Mouse (Mus musculus) hindbrain, embryonic 11.5 days (tissue): ENCODE measurements around the gene Racgap1. TPM values are rescaled to one million over a fixed set of nuclear protein-coding genes. Genes with fewer than 3 reads are reported as not detected.

Source experiments
- ATAC-seq: fragments of 200-750 bp; cut with Nextera tagmentation; 2 replicates; pipeline ENCODE4 v1.8.0; 2017; ENCODE audit warnings: mild to moderate bottlenecking, moderate TSS enrichment, moderate library complexity; ENCODE audit not compliant: low FRiP score
- DNase-seq: peaks from one replicate; pipeline ENCODE4 v3.0.0-alpha.2; 2015; ENCODE audit warnings: low spot score
- H3K27ac ChIP-seq: fragments of 300-500 bp; sonication (generic); 2 replicates; pipeline ENCODE4 v1.5.1; 2014; ENCODE audit warnings: mild to moderate bottlenecking, low read depth, low read length
- H3K27me3 ChIP-seq: fragments of 300-500 bp; sonication (generic); 2 replicates; pipeline ENCODE4 v1.6.1; 2014; ENCODE audit warnings: mild to moderate bottlenecking, low read length, moderate library complexity, mixed read lengths; ENCODE audit not compliant: control insufficient read depth, insufficient read depth
- H3K36me3 ChIP-seq: fragments of 300-500 bp; sonication (generic); 2 replicates; pipeline ENCODE4 v1.6.1; 2014; ENCODE audit warnings: mild to moderate bottlenecking, low read length, moderate library complexity, mixed read lengths; ENCODE audit not compliant: control insufficient read depth, insufficient read depth
- H3K4me1 ChIP-seq: fragments of 300-500 bp; sonication (generic); replicated peaks from 2 replicates; pipeline ENCODE4 v1.6.1; 2014; ENCODE audit warnings: low read length, mixed read lengths; ENCODE audit not compliant: control insufficient read depth, insufficient read depth
- H3K4me2 ChIP-seq: fragments of 300-500 bp; sonication (generic); replicated peaks from 2 replicates; pipeline ENCODE4 v1.6.1; 2014; ENCODE audit warnings: mild to moderate bottlenecking, low read depth, low read length
- H3K4me3 ChIP-seq: fragments of 300-500 bp; sonication (generic); 2 replicates; pipeline ENCODE4 v1.5.1; 2014; ENCODE audit warnings: low read depth, low read length
- H3K9ac ChIP-seq: fragments of 300-500 bp; sonication (generic); 2 replicates; pipeline ENCODE4 v1.6.1; 2014; ENCODE audit warnings: low read depth, low read length
- H3K9me3 ChIP-seq: fragments of 300-500 bp; sonication (generic); 2 replicates; pipeline ENCODE4 v1.6.1; 2016; ENCODE audit warnings: low read length; ENCODE audit not compliant: control insufficient read depth
- WGBS: fragments of 180-500 bp; shearing (Covaris S2); extraction: QIAGEN DNeasy Blood & Tissue Kit; methylation state at CpG from one replicate; pipeline ENCODE4 v1.1.7; 2014; 5-methylcytosine and 5-hydroxymethylcytosine counted together
- polyA plus RNA-seq: library from polyadenylated mRNA; unstranded; fragments of >200 nt; fragmentation: Nextera tagmentation; extraction: Ambion mirVana; gene quantifications from 2 replicates; pipeline ENCODE4 v1.2.1, GENCODE M21; 2014

The Racgap1 gene
- polyA plus RNA-seq, 1 experiment from 2014 or later: 161 TPM

DNA sequence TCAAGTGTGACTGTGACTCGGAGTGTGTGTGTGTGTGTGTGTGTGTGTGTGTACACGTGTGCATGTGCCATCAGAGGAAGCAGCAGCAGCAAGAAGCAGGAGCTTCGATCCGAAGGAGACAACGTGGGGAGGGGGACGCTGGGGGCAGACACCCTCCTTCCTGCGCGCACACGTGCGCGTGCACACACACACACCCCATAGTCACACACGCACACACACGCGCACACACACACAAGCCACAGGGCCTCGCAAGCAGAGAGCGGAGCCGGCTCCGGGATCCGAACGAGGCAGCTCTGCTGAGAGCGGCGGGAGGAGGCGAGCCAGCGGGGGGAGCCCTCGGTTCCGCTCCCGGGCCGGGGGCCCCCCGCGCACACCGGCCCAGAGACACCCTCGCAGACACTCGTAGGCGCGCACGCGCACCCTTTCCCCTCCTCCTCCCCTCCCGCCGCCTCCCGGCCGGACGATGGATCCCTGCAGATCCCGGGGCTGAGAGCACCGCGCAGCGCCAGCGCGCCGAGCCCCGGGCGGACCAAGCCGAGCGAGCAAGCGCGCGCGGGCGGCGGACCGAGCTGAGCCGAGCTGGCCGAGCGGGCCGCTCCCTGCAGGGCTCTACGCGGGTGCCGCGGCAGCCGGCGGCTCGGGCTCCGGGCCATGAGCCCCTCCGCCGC is 18.8 kb upstream of the Racgap1 start, which contains the start of gene Asic1:
Gene Asic1, plus strand, starts transcription at position 215 of the 668 bp plus-strand sequence.
- H3K27me3 ChIP-seq: peaks cover 16% of the 10 kb centered on the region

DNA sequence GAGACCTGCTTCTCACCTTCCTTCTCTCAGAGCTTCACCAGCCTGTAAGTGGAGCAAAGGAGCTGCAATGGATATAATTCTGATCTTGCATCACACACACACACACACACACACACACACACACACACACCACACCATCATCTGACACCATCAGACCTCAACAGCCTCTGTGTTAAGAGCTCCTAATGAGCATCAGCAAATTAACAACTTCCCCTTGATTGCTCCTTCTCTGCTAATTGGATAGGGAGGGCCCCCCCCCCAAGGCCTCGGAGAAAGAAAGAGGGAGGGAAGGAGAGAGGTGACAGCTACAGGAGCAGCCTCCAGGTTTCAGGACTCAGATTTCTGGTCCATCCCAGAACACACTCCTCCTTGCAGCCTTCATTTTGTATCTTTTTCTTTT is 17.9 kb upstream of the Racgap1 start:
- Histone ChIP-seq H3K4me2 (no peak overlapping the region), H3K27me3 (peaks cover 16% of the 10 kb centered on the region), H3K9ac (no peak overlapping the region), H3K36me3 (no peaks in the 10 kb centered on the region), H3K27ac (no peak overlapping the region), H3K9me3 (no peaks in the 10 kb centered on the region), H3K4me3 (no peak overlapping the region), H3K4me1 (peaks cover 4% of the 10 kb centered on the region; the same call in 1 of the 2 replicates)
- 0% methylated on average over 1 of the region's 1 CpGs for WGBS
- DNase-seq (no peak), ATAC-seq (no peak)

More for the DNA sequence above, 18.8 kb upstream of the Racgap1 start, which contains the start of gene Asic1:
- Histone ChIP-seq H3K36me3 (no peaks in the 10 kb centered on the region), H3K9me3 (no peaks in the 10 kb centered on the region), H3K9ac (peak within 1 kb of the TSS; percentile 76), H3K4me3 (peak within 1 kb of the TSS; percentile 58), H3K4me1 (0 out of 2 replicates have a peak, but pooled peaks cover 2% of the 10 kb centered on the region), H3K27ac (peak within 1 kb of the TSS; percentile 56), H3K4me2 (peak within 1 kb of the TSS; percentile 93)
- WGBS: 0% methylated on average over 71 of the region's 74 CpGs
- DNase-seq: peak; percentile 78
- peak; percentile 57 for ATAC-seq

GRCm38 (mm10) chr15:99668881-99669280 is 17.4 kb upstream of the Racgap1 start:
- DNase-seq: peak; percentile 85
- Histone ChIP-seq H3K4me1 (peaks cover 9% of the 10 kb centered on the region), H3K27me3 (peaks cover 16% of the 10 kb centered on the region), H3K9ac (no peak overlapping the region), H3K4me3 (no peak overlapping the region), H3K9me3 (no peaks in the 10 kb centered on the region), H3K36me3 (no peaks in the 10 kb centered on the region), H3K27ac (no peak overlapping the region), H3K4me2 (no peak overlapping the region)
- 3% methylated on average over 12 of the region's 12 CpGs for WGBS
- no peak for ATAC-seq

DNA sequence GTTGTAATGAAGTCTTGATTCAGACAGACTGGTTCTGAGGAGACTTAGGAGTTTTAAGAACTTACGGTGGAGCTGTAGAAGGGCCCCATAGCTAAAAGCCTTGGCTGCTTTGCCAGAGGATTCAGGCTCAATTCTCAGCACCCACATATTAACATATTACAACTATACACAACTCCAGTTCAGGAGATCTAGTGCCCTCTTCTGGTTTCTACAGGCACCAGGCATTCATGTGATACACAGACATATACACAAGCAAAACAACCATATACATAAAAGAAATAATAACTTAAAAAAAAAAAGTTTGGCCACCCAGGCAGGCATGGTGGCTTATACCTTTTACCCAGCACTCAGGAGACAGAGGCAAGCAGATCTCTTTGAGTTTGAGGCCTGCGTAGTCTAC is 16.1 kb upstream of the Racgap1 start:
- DNase-seq (no peak), ATAC-seq (no peak)
- peaks cover 8% of the 10 kb centered on the region for H3K4me1 ChIP-seq
- WGBS: 98% methylated on average over 2 of the region's 2 CpGs
- no peak overlapping the region for H3K4me2 ChIP-seq
- peaks cover 16% of the 10 kb centered on the region for H3K27me3 ChIP-seq
- no peaks in the 10 kb centered on the region for H3K9me3 ChIP-seq
- no peak overlapping the region for H3K9ac ChIP-seq
- H3K36me3 ChIP-seq: no peaks in the 10 kb centered on the region
- no peak overlapping the region for H3K27ac ChIP-seq
- H3K4me3 ChIP-seq: no peak overlapping the region

DNA sequence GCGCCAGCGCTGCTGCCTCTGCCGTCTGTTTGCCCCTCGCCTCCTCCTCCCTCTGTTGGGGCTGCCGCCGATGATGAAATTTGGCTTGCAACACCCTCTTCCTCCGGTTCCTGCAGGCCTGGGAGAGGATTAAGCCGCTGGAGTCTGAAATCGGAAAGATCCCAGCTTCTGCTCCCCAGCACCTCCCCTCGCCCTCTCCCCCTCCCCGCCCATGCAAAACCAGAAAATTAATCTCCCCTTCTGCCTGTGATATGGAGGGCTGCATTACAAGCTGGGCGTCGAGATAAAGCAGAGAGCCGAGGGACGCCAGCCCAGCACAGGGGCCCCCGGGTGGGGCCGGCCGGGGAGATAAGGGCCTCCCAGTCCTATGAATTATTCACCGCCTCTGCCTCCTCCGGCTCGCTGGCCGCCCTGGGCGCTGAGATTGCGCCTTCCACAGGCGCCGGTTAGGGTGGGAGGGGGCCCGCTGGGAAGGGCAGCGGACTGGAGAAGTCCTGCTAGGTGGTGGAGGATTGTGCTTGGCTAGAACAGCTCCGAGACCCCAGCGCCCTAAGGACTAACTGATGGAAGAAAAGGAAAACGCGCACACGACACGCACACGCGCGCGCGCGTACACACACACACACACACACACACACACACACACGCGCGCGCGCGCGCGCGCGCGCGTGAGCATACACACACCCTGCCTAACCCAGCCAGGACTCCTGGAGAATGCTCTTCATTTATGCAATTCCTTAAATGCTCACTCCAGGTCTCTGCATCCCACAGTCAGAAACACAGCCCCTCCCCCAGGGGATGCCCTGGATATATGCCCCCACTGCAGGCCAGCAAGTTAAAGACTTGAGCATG is 13.4 kb upstream of the Racgap1 start:
- WGBS: under 1% methylated on average over 44 of the region's 52 CpGs
- H3K4me2 ChIP-seq: peak overlapping the region; percentile 78
- ATAC-seq (peak; percentile 80), DNase-seq (peak; percentile 77)
- H3K9me3 ChIP-seq: no peaks in the 10 kb centered on the region
- peaks cover 8% of the 10 kb centered on the region for H3K4me1 ChIP-seq
- no peaks in the 10 kb centered on the region for H3K36me3 ChIP-seq
- peak overlapping the region; percentile 33 for H3K4me3 ChIP-seq
- peak overlapping the region; percentile 87 for H3K27ac ChIP-seq
- peak overlapping the region; percentile 60 for H3K9ac ChIP-seq
- peaks cover 3% of the 10 kb centered on the region; the same call in 1 of the 2 replicates for H3K27me3 ChIP-seq

DNA sequence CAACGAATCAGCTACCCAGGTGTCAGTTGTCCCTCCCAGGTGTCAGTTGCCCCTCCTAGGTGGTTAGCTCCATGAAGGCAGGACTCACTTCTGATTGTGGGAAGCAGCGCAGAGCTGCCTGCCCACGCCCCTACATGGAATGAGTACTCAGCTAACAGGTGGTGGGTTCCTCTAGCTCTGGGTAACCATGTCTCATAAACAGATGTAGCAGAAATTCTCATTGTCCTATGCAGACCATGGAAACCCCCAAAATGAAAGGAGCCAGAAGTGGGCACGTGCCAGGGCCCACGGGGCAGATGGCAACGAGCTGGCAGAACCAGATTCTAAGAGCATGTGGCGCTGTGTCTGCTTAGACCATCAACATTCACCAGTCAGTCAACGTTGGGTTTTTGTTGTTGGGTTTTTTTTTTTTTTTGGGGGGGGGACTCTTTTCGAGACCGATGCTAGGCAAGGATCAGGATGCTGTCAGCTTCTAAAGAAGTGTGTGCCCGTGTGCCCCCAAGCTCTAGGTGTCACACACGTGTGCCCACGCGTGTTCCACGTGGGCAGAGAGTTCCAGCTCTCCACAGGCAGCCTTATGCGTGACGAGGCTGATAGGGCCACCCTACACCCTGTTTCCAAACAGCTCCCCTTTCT is 12.6 kb upstream of the Racgap1 start:
- no peak for ATAC-seq
- H3K27me3 ChIP-seq: peaks cover 3% of the 10 kb centered on the region; the same call in 1 of the 2 replicates

GRCm38 (mm10) chr15:99662371-99662770 is 10.9 kb upstream of the Racgap1 start:
- H3K9me3 ChIP-seq: no peaks in the 10 kb centered on the region
- WGBS: 67% methylated on average over 7 of the region's 7 CpGs

More for the DNA sequence above, 12.6 kb upstream of the Racgap1 start:
- Histone ChIP-seq H3K9ac (peak overlapping the region; percentile 60), H3K4me2 (peak overlapping the region; percentile 78), H3K4me1 (peaks cover 8% of the 10 kb centered on the region), H3K9me3 (no peaks in the 10 kb centered on the region), H3K36me3 (no peaks in the 10 kb centered on the region), H3K4me3 (peak overlapping the region; percentile 33), H3K27ac (peak overlapping the region; percentile 87)
- no peak for DNase-seq
- WGBS: 4% methylated on average over 17 of the region's 17 CpGs

GRCm38 (mm10) chr15:99661121-99661830 is 9.8 kb upstream of the Racgap1 start:
- Histone ChIP-seq H3K4me2 (no peak overlapping the region), H3K9me3 (no peaks in the 10 kb centered on the region), H3K4me1 (peaks cover 8% of the 10 kb centered on the region), H3K4me3 (no peak overlapping the region), H3K9ac (no peak overlapping the region), H3K27ac (no peak overlapping the region), H3K36me3 (no peaks in the 10 kb centered on the region), H3K27me3 (peaks cover 3% of the 10 kb centered on the region; the same call in 1 of the 2 replicates)
- ATAC-seq: no peak
- DNase-seq: no peak
- 95% methylated on average over 15 of the region's 15 CpGs for WGBS

More at GRCm38 (mm10) chr15:99662371-99662770, 10.9 kb upstream of the Racgap1 start:
- no peak overlapping the region for H3K27ac ChIP-seq
- H3K9ac ChIP-seq: no peak overlapping the region
- ATAC-seq (no peak), DNase-seq (no peak)
- H3K36me3 ChIP-seq: no peaks in the 10 kb centered on the region
- H3K4me2 ChIP-seq: no peak overlapping the region
- H3K4me1 ChIP-seq: peaks cover 8% of the 10 kb centered on the region
- no peak overlapping the region for H3K4me3 ChIP-seq
- peaks cover 3% of the 10 kb centered on the region; the same call in 1 of the 2 replicates for H3K27me3 ChIP-seq
